Mouse (Mus musculus): ENCODE data around the gene Kifap3. TPM values are rescaled to one million over a fixed set of nuclear protein-coding genes. Genes with fewer than 3 reads are reported as not detected.
A peak's percentile ranks its signal among the peaks of the same experiment; 100 is the strongest.

Gene Kifap3
- total RNA-seq, 2 experiments from 2014 or later = 7.5 to 11.1 TPM

DNA sequence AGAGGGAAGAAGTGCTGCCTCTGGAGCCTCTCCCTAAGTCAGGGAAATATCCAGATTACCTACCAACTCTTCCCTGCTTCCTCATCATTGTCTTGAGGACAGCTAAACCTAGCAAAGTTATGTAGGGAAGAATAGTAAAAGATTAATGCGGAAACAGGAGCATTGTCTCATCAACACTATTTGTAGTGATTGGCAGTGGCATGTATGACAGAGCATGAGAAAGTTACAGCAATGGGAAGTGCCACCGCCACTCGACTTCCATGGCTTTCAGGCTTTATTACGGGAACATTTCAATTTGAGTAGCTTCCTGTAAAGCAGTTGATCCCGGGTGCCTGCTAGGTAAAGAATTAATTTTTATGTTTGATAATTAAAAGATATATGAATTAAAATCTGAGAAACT is 113.9 kb downstream of the Kifap3 start:
- no peak for ATAC-seq (replicated peaks; ENCODE audit: poor library complexity, severe bottlenecking)

DNA sequence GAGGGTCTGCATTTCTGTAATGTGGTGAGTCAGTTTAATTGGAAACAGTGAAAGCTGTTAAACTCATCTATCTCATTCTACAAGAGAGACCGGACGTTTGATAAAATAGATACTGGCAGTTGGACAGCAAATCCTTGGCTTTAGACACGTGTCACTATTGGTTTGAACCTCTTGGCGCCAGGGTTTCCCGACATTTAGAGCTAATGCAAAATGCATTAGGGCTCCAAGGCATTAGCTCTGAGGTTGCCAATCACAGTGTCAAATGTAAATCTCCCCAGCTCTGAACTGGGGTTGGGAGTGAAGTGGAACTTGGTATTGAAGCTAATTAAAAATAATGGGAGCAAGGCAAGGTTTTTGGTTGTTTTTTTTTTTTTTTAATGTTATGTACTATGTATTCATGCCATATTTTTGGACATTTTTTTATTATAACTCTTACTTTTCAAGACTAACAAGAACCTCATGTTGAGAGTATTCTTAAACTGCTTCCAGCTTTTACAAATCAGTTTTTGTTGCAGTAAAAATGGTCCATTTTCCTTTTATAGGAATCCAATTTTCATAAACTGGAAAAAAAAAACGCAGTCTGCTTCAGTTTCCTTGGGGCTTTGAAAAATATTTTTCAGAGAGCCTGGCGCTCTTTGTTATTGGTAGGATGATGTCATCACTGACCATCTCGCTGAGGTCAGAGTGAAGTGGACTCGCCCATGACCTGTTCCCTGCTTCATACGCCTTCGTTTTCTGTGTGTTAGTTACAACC is 114.6 kb downstream of the Kifap3 start:
- no peak for ATAC-seq (replicated peaks; ENCODE audit: poor library complexity, severe bottlenecking)

DNA sequence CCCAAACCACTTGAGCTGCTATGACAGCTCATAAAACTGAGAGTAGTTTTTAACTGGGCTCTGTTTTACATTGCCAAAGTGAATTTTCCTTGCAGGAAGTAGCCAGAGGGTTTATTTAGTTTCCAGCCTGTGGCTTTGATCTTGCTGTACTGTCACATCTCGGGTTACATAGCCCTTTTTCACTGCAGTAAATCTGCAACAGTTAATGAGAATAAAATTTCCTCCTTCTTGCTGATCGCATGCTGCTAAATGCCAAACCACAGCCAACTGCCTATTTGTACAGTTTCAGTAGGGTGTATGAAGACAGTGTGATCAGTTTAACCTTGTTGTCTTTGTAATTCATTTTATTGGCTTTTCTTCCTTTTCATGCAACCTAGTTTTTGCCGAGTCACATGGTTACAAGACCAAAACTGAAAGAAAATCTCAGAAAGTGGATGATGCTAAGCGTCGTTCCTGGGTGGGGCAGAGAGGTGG is 118.9 kb downstream of the Kifap3 start:
- no peak for ATAC-seq (replicated peaks; ENCODE audit: poor library complexity, severe bottlenecking)

DNA sequence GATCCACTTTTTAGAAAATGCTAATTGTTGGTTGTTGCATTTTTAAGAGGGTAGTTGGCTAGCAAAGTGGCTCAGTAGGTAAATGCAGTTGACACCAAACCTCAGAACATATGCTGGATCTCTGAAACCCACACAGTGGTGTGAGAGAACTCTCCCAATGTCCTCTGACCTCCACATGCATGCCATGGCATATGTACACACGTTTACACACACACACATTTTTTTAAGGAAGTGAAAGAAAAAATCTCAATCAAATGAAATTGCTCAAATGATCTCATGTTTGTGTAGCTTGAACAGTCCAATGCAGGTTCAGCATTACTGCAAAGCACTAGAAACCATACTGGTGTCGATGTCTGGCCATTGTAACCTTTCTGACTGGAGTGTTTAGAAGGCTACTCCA is 120.2 kb downstream of the Kifap3 start:
- peak; percentile 83 for ATAC-seq (replicated peaks; ENCODE audit: poor library complexity, severe bottlenecking)

DNA sequence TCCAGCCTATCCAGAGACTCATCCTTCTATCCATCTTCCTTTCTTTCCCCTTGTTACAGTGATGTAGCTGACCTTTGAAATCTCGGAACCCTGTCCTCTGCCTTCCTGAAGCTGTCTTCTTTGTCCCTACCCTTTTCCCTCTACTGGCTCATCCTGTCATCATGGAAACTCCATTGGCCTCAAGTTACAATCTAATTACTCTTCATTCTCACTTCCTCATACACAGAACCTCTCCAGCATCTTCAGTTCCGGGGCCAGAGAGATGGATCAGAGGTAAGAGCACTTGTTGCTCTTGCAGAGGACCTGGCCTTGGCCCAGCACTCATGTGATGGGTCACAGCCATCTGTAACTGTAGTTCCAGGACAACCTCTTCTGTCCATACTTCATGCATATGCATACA is 120.8 kb downstream of the Kifap3 start:
- peak; percentile 76 for ATAC-seq (replicated peaks; ENCODE audit: poor library complexity, severe bottlenecking)

DNA sequence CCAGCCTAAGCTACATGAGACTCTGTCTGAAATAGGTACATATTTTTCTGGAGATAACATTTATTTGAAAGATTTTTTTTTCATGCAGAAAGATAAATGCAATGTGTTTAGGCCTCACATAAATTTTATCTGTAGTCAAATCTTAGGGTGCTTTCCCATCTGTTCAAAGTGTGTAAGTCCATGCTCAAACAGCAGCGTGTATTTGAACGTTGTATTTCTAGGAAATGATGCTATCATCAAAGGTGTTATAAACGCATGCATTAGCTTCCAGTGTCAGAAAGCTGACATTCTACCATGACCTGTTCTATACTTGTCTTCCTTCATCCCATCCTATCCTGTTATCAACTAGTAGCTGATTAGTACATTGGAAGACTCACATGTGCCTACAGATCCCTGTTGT is 124.0 kb downstream of the Kifap3 start:
- ATAC-seq (replicated peaks; ENCODE audit: poor library complexity, severe bottlenecking) = no peak

DNA sequence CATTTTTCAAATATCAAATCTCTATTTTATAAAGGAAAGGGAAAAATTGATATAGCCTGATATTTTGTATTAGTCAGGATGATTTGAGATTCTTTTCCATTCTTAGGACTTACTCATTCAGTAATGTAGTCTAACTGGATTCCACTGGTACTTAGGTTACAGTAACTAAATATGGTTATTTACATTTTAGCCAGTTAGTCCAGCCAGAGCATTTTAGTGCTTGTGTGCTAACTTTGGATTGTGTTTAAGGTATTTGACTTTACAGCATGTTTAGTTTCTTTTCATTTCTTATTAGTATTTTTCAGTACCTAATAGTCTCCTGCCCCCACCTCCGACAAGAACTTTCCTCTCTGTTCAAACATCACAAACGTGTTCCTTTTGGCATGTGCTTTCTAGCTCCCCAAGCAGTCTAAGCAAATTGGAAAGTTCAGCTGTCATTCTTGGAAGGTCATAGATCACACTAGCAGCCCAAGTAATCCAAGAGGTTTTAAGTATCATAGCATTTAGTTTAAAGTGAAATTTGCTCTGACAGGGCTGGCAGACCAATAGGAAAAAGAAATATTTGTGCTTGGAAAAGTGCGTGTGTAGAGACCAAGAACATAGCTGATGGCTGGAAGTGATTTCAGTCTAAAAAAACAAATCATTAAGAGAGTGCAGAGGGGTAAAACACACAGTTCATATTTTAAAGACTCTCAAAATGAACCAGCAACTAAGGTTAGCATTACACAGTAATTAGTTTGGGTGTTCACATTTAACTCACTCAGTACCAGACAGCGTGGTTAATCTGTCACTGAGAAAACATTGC is 127.8 kb downstream of the Kifap3 start:
- no peak for ATAC-seq (replicated peaks; ENCODE audit: poor library complexity, severe bottlenecking)

DNA sequence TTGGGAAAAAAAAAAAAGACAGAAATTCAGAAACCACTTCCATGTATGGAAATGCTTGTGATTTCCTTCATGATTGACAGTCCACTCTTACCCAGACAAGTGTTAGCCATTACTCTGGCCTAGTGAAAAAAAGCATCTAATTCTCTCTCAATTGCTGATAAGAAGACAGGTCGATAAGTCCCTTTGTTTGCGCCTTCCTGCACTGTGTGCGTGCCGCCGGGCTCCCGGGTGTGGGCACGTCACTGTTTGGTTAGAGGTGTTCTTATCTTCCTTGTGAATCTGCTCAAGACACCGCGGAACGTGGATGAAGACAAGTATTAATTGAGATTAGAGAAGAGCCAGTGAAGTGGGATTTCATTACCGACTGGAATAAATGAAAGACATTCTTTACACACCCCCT is 129.0 kb downstream of the Kifap3 start:
- ATAC-seq (replicated peaks; ENCODE audit: poor library complexity, severe bottlenecking) = no peak

DNA sequence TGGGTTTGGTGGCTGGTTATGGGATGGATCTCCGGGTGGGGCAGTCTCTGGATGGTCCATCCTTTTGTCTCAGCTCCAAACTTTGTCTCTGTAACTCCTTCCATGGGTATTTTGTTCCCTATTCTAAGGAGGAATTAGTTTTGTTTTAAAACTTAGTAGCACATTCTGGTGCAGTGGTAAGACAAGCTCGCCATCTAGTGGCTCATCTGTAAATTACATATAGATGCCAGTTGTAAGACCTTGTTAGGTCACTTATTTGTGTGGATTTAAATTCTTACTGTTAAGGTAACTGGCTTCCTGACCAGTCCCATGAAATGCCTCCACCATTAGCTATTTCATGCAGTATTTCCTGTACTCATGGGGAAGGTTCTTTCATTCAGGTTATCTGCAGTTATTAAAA is 131.0 kb downstream of the Kifap3 start:
- ATAC-seq (replicated peaks; ENCODE audit: poor library complexity, severe bottlenecking) = peak; percentile 97

DNA sequence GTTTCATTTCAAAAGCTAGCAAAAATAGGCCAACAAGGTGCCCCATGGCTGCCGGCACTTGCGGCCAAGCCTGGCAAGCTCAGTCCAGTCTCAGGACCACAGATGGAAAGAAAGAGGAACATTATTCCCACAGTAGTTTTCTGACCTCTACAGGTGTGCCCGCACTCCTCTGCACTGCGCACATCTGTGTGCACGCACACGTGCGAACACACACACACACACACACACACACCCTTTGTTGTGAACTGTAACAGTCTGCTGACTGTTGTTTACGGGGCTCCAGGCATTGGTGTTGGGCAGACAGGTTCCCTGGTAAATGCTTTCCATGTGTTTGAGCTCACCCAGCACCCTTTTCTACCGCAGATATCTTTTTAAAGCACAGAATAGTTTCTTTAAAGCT is 131.4 kb downstream of the Kifap3 start:
- 0 out of 2 replicates have a peak, but pooled peaks have one; percentile 33 for ATAC-seq (replicated peaks; ENCODE audit: poor library complexity, severe bottlenecking)

DNA sequence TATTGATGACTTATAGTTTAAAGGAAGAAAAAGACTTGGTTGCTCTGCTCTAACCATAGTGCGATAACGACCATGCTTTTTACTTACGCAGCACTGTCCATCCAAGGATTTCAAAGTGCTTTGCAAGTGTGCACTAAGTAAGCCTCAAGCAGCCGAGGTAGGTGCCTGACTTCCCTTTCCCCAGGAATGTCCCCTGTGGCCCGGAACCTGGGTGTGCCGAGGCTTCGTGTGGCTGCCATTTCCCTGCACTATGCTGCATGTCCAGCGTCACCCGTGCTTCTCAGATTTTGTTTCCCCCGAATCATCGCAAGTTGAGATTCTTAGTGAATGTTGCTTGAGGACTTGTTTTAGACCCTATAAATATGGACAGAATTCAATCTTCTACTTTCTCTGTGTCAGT is 132.6 kb downstream of the Kifap3 start:
- no peak for ATAC-seq (replicated peaks; ENCODE audit: poor library complexity, severe bottlenecking)

DNA sequence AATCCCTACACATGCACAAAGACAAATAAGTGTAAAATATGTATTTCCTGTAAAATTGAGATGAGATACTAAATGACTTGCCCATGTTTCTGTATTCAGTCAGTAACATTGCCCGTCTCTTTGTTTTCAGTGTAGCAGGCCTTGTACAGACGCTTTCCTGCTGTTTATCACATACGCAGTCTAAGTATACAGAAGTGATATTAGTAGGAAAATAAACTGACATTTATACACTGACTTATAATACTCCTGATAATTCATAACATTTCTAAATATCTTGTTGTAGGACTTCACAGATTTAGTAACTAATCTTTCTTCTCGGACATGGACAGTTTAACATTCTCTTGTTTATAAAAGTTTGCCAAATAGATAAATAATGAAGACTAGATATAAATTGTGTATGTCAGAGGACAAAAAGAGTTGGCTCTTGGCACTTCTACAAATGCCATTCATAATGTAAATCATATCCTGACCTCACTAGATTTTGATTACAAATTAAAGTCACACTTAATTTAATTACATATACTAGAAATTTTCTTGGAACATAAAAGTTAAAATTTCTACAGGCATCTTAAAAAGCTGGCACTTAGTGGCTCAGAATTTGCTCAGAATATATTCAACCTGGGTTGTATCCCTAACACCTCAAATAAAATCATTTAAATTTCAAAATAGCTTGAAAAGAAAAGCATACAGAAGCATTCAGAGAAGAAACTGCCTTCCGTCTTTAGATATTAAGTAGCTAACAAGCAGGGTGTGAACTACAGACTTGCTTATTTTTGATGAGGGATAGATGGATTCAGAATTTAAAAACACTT is 138.2 kb downstream of the Kifap3 start:
- ATAC-seq (replicated peaks; ENCODE audit: poor library complexity, severe bottlenecking) = no peak

DNA sequence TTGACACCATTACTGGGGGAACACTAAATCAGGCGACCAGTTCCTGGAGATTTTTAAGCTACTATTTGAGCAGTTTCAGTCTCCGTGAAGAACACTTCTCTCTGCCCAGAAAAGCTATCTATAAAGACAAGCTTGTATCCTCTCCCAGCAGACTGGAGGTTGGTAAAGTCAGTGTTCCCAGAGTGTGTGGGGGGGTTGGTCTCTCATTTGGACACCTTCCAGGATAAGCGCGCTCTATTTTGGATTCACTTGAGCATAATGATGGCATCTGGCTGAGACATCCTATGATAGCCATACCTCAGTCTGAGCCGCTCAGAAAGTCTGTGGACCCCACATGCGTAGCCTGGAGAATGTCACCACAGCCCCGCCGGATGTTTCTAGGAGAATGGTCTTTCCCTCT is 144.7 kb downstream of the Kifap3 start:
- no peak for ATAC-seq (replicated peaks; ENCODE audit: poor library complexity, severe bottlenecking)

DNA sequence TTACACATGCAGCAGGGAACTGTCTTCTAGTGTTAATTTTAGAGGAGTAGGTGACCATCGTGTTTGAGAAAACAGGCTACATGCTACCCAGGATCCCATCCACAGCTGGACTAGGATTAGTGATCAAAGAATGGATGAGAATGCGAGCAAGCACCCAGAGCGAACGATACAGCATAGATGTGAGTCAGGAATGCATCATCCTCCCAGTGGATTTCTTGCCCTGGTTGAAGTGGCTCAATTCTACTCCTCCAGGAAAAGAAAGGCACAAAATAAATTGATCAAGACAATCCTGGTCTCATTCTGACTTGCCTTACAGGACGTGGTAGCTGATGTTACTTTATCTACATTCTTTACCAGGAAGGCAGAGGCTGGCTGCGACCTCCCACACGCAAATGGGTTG is 149.5 kb downstream of the Kifap3 start, which contains the start of gene Scyl3:
Gene Scyl3, plus strand, starts transcription at position 255 of the 400 bp plus-strand sequence.
- no peak for ATAC-seq (replicated peaks; ENCODE audit: poor library complexity, severe bottlenecking)

DNA sequence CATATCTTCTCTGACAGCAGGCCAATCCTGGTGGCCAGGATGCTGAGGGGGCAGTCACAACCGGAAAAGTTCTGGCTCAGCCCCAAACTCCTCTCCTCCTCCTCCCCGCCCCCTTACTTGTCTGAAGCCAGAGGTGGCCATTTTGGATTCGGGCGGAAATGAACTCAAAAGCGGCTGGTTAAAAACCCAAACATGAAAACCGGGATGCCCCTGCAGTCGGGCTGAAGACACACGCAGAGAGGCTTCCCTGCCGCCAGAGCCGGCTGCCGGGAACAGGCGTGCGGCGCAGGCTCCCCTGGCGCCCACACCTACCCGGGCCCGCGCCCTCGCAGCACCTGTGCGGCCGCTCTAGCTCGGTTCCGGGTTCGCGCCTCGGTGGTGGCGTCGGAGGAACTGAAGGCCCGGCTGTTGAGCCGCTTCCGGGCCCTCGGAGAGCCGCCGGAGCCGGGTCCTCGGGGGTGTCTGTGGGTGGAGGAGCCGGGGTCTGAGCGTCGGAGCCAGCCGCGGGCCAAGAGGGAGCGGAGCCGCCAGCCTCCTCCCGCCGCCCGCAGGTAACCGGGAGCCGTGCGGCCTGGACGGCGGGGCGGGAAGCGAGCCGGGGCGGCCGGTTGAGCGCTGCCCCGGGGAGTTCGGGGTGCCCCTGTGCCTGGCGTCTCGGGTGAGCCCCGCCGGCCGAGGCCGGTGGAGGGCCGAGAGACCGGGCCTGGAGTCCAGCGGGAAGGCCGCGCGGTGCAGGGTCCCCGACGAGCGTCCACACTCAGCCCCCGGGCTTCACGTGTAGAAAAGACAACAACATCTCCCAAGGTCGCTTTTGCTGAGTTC is 150.5 kb downstream of the Kifap3 start:
- ATAC-seq (replicated peaks; ENCODE audit: poor library complexity, severe bottlenecking) = peak; percentile 80

DNA sequence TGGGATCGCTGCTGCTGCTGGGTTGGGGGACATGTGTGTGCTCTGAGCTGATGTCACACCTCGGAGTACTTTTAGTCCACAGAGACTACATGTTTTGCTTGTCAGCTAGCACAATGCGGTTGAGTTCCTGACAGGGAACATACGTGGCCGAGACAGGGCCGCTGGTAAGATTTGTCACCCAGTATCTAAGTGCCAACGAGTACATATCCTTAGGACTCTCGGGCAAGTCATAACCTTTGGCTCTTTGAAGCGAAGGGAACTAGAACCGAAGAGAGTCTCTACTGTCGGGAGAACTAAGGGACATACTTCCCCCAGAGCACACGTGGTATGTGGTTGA is 151.0 kb downstream of the Kifap3 start:
- ATAC-seq (replicated peaks; ENCODE audit: poor library complexity, severe bottlenecking) = peak; percentile 28

DNA sequence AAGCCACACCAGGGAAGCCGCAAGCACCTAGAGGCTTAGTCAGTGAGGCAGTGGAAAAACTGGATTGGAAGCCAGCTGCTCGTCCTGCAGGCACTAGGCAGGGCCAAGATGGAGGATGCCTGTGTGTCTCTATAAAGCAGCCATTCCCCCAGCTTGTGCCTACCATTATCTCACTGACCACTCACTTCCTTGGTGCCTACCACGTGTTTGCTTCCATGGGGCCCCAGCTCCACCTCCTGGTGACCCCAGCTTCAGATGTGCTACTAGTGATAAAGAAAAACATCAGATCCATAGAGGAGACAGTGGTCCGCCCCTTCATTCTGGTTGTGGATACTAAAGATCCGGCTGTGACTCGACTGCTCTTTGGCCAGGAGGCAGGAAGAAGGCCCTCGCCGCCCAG is 152.4 kb downstream of the Kifap3 start:
- no peak for ATAC-seq (replicated peaks; ENCODE audit: poor library complexity, severe bottlenecking)

DNA sequence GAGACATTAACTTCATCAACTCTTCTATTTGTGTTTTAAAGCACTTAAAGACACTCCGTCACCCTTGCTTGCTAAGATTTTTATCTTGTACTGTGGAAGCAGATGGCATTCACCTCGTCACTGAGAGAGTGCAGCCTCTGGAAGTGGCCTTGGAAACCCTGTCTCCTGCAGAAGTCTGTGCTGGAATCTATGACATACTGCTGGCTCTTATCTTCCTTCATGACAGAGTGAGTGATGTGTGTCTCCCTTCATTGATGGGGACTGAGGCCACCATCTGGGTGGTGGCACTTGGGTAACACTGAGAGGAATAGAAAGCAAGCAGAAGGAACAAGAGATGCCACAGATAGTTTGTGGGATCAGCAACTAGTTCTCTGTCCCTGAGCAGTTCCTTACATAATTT is 155.2 kb downstream of the Kifap3 start:
- no peak for ATAC-seq (replicated peaks; ENCODE audit: poor library complexity, severe bottlenecking)

DNA sequence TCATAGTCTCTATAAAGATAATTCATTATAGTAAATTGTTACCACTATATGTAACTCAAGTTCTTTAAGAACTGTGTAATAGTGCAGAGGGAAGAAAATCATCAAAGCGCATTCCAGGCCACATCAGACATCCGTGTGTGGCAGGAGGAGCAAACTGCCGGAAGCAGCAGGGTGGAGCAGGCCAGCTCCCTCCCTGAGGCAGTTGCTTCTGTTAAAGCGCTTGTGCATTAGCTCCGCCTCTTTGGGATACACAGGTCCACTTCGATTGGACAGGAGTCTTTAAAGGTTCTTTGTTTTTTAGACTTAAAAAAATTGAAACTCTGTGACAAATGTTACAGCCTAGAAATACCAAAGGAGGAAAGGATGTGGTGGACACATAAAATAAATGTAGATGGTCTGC is 162.7 kb downstream of the Kifap3 start:
- ATAC-seq (replicated peaks; ENCODE audit: poor library complexity, severe bottlenecking) = no peak

DNA sequence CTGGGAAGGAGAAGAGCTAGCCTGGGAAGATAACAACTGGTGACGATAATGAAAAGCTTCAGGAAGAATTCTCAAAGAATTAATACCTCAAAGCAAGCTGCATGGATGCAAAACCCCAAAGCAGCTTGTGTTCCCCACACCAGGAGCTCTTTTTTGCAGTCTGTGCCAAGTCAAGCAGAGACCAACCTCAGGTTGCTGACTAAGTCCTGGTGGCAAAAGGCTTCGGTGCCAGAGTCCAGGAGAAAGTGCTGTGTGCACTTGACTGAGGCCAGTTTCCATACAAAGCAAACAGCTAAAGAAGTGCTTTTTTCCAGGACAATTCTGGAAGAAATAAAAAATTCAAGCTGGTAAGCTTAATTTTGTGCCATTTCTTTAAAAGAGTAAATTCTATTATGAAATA is 174.0 kb downstream of the Kifap3 start:
- ATAC-seq (replicated peaks; ENCODE audit: poor library complexity, severe bottlenecking) = no peak

Measured in granulocyte monocyte progenitor cell, adult 5-6 weeks (primary cell).